ENCODE assay signal across 25 mouse cellular contexts in the genomic region with DNA sequence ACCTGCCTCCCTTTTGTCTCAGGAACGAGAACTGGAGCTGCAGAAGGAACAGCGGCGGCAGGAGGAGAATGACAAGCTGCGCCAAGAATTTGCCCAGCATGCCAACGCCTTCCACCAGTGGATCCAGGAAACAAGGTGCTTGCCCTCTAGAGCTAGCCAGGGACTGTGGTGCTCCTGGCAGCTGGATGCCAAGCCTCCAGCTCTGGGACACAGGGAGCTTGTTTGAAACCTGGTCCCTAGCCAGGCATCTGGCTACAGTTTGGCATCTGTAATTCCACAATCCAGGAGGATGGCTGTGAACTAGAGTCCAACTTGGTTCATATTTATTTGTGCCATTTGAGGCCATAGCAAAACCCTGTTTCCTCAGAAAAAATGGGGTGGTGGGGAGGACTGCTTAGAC.
"Had no signal": no experiment of that assay in that cellular context is flagged by ENCODE, and none has a peak within 500 bp of the region (broad histone marks: within the 10 kb centered on the region; RNA-seq: fewer than 3 reads in every experiment).

No protein-coding gene starts in this region.

- H3K9ac ChIP-seq: heart, embryonic 12.5 days; hindbrain, embryonic 12.5 days; hindbrain, embryonic 14.5 days; intestine, embryonic 15.5 days; limb, embryonic 12.5 days; liver, embryonic 13.5 days had no signal

- H3K27ac ChIP-seq: gastrocnemius, adult 2 months; heart, embryonic 10.5 days; hindbrain, embryonic 10.5 days; hindbrain, embryonic 12.5 days; hindbrain, embryonic 14.5 days; intestine, embryonic 15.5 days; left cerebral cortex, adult 2 months; limb, embryonic 10.5 days; limb, embryonic 12.5 days; liver, embryonic 13.5 days had no signal

- H3K9me3 ChIP-seq: heart, embryonic 10.5 days; heart, embryonic 12.5 days; hindbrain, embryonic 10.5 days; hindbrain, embryonic 12.5 days; intestine, embryonic 15.5 days; limb, embryonic 10.5 days; limb, embryonic 12.5 days; liver, embryonic 13.5 days had no signal

- ATAC-seq: hindbrain, embryonic 16.5 days; inflammation-experienced regulatory T-cells, adult 6 months; intestine, embryonic 15.5 days; intestine, postnatal 0 days had no signal

- H3K4me3 ChIP-seq: gastrocnemius, adult 2 months; heart, embryonic 10.5 days; heart, embryonic 12.5 days; hindbrain, embryonic 10.5 days; hindbrain, embryonic 12.5 days; intestine, embryonic 15.5 days; left cerebral cortex, adult 2 months; limb, embryonic 10.5 days; limb, embryonic 12.5 days; liver, embryonic 13.5 days had no signal

- H3K27me3 ChIP-seq: heart, embryonic 12.5 days; hindbrain, embryonic 12.5 days; intestine, embryonic 15.5 days; limb, embryonic 12.5 days; liver, embryonic 13.5 days had no signal

- H3K4me2 ChIP-seq: heart, embryonic 12.5 days; hindbrain, embryonic 12.5 days; hindbrain, embryonic 14.5 days; intestine, embryonic 15.5 days; limb, embryonic 12.5 days; liver, embryonic 13.5 days had no signal

- H3K4me1 ChIP-seq: heart, embryonic 10.5 days; heart, embryonic 12.5 days; hindbrain, embryonic 10.5 days; hindbrain, embryonic 12.5 days; intestine, embryonic 15.5 days; limb, embryonic 10.5 days; limb, embryonic 12.5 days; liver, embryonic 13.5 days had no signal

- DNase-seq: gastrocnemius, adult 2 months; gastrocnemius, postnatal 10 days; gastrocnemius, postnatal 25 days; heart, adult 18-20 months; heart, postnatal 10 days; heart, postnatal 4 days; kidney, adult 18-20 months; kidney, adult 8-10 months; kidney, postnatal 10 days; kidney, postnatal 25 days; kidney, postnatal 4 days; liver; liver, embryonic 13.5 days had no signal
